ENCODE assay signal across 8 mouse cellular contexts in genomic region chr16:94724747-94725211, GRCm38 (mm10).
DNase-seq lines count a peak whose midpoint lies in the region; ATAC-seq lines count a peak whose summit lies in the region.

No protein-coding gene starts in this region.

- H3K27me3 ChIP-seq in lung, embryonic 15.5 days = no peaks in the 10 kb centered on the region; the same call in 1 of the 2 replicates
- no peaks in the 10 kb centered on the region for H3K27me3 ChIP-seq in heart, embryonic 13.5 days (replicated peaks)

- no peaks in the 10 kb centered on the region for H3K9me3 ChIP-seq in lung, embryonic 15.5 days
- peaks cover 6% of the 10 kb centered on the region; the same call in 1 of the 2 replicates for H3K9me3 ChIP-seq in heart, embryonic 13.5 days

- no peak overlapping the region for H3K27ac ChIP-seq in lung, embryonic 15.5 days
- H3K27ac ChIP-seq in heart, embryonic 13.5 days (replicated peaks) = peak overlapping the region; percentile 99

- peak overlapping the region; percentile 88 for H3K4me2 ChIP-seq in lung, embryonic 15.5 days
- H3K4me2 ChIP-seq in heart, embryonic 13.5 days = peak overlapping the region; percentile 86

- ATAC-seq in lung, embryonic 15.5 days (ENCODE audit: borderline replicate concordance, extremely low read depth, low FRiP score, low TSS enrichment) = no peak
- ATAC-seq in heart, embryonic 13.5 days (ENCODE audit: extremely low read depth, insufficient number of reproducible peaks, low FRiP score, low TSS enrichment) = no peak

- peaks cover 6% of the 10 kb centered on the region; the same call in 1 of the 2 replicates for H3K4me1 ChIP-seq in lung, embryonic 15.5 days
- peaks cover 33% of the 10 kb centered on the region for H3K4me1 ChIP-seq in heart, embryonic 13.5 days

- H3K4me3 ChIP-seq in lung, embryonic 15.5 days = peak overlapping the region; percentile 51
- H3K4me3 ChIP-seq in heart, embryonic 13.5 days = peak overlapping the region; percentile 61

- WGBS in lung, embryonic 15.5 days = under 1% methylated on average over 18 of the region's 18 CpGs
- 5% methylated on average over 18 of the region's 18 CpGs for WGBS in heart, embryonic 13.5 days

- H3K9ac ChIP-seq in lung, embryonic 15.5 days = peak overlapping the region; percentile 29
- peak overlapping the region; percentile 82 for H3K9ac ChIP-seq in heart, embryonic 13.5 days

- no peak for DNase-seq in lung, postnatal 25 days (ENCODE audit: low spot score)
- peak; percentile 69 for DNase-seq in cerebellum, adult 9-10 months
- DNase-seq in layer of hippocampus, adult 9-11 months = peak; percentile 68
- peak; percentile 18 for DNase-seq in lung, postnatal 36 days
- peak; percentile 68 for DNase-seq in right cerebral cortex, adult 18-20 months
- no peak for DNase-seq in gastrocnemius, adult 18-20 months (ENCODE audit: low spot score)

- no peaks in the 10 kb centered on the region for H3K36me3 ChIP-seq in lung, embryonic 15.5 days
- H3K36me3 ChIP-seq in heart, embryonic 13.5 days = peaks cover 13% of the 10 kb centered on the region

Comparison
In these comparisons a context has a peak if more than half of its experiments do, and no peak if none do; other contexts are left out.
1. DNase-seq: peak in cerebellum, adult 9-10 months (single experiment), layer of hippocampus, adult 9-11 months (single experiment), lung, postnatal 36 days (single experiment) and right cerebral cortex, adult 18-20 months (single experiment); none in lung, postnatal 25 days (single experiment) and gastrocnemius, adult 18-20 months (single experiment).